Mouse (Mus musculus) liver, embryonic 11.5 days (tissue): ENCODE measurements around the gene Epb41. TPM values are rescaled to one million over a fixed set of nuclear protein-coding genes. Genes with fewer than 3 reads are reported as not detected.

Experiments used
- ATAC-seq: fragments of 200-750 bp; cut with Nextera tagmentation; replicated peaks from 2 replicates; pipeline ENCODE4 v1.8.0; 2017; ENCODE audit warnings: moderate number of reproducible peaks, mild to moderate bottlenecking, moderate TSS enrichment, moderate library complexity; ENCODE audit not compliant: low FRiP score
- DNase-seq: peaks from one replicate; pipeline ENCODE4 v3.0.0-alpha.2; 2017; ENCODE audit warnings: low spot score
- H3K27ac ChIP-seq: fragments of 300-500 bp; sonication (generic); 2 replicates; pipeline ENCODE4 v1.5.1; 2014; ENCODE audit warnings: mild to moderate bottlenecking, low read depth, low read length, control low read depth
- H3K27me3 ChIP-seq: fragments of 300-500 bp; sonication (generic); replicated peaks from 2 replicates; pipeline ENCODE4 v1.6.1; 2014; ENCODE audit warnings: low read length, mixed read lengths; ENCODE audit not compliant: control insufficient read depth, insufficient read depth
- H3K36me3 ChIP-seq: fragments of 300-500 bp; sonication (generic); 2 replicates; pipeline ENCODE4 v1.6.1; 2014; ENCODE audit warnings: mild to moderate bottlenecking, low read length, moderate library complexity, mixed read lengths; ENCODE audit not compliant: control insufficient read depth, insufficient read depth
- H3K4me1 ChIP-seq: fragments of 300-500 bp; sonication (generic); replicated peaks from 2 replicates; pipeline ENCODE4 v1.6.1; 2014; ENCODE audit warnings: low read length, mixed read lengths; ENCODE audit not compliant: control insufficient read depth, insufficient read depth
- H3K4me2 ChIP-seq: fragments of 300-500 bp; sonication (generic); 2 replicates; pipeline ENCODE4 v1.6.1; 2014; ENCODE audit warnings: mild to moderate bottlenecking, control low read depth, moderate library complexity
- H3K4me3 ChIP-seq: fragments of 300-500 bp; sonication (generic); 2 replicates; pipeline ENCODE4 v1.5.1; 2014; ENCODE audit warnings: low read depth, low read length, control low read depth
- H3K9ac ChIP-seq: fragments of 300-500 bp; sonication (generic); 2 replicates; pipeline ENCODE4 v1.6.1; 2014; ENCODE audit warnings: low read depth, low read length, control low read depth
- H3K9me3 ChIP-seq: fragments of 300-500 bp; sonication (generic); 2 replicates; pipeline ENCODE4 v1.6.1; 2016; ENCODE audit warnings: low read length, inconsistent platforms, mixed read lengths; ENCODE audit not compliant: control insufficient read depth
- WGBS: fragments of 180-500 bp; shearing (Covaris S2); extraction: QIAGEN DNeasy Blood & Tissue Kit; methylation state at CpG from one replicate; pipeline ENCODE4 v1.1.7; 2014; 5-methylcytosine and 5-hydroxymethylcytosine counted together
- polyA plus RNA-seq: library from polyadenylated mRNA; unstranded; fragments of >200 nt; fragmentation: Nextera tagmentation; extraction: Ambion mirVana; gene quantifications from 2 replicates; pipeline ENCODE4 v1.2.1, GENCODE M21; 2014

Gene Epb41
- polyA plus RNA-seq, 1 experiment from 2014 or later: 108 TPM

DNA sequence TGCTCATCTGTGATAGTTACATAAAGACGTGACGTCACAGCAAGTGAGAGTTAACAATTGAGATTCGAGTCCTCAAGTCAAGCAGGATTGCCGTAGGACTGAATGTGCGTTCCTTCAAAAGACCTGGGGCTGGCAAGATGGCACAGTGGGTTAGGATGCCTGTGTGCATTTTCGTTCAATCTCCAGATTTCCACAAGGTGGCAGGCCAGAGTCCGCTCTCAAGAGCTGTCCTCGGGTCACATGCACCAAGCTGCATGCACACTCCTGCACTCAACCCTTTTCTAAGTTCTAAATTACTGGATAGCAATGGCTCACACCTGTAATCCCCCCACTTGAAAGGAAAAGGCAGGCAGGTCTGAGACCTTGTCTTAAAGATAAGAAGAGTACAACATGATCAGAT is 170.6 kb downstream of the Epb41 start:
- no peaks in the 10 kb centered on the region for H3K27me3 ChIP-seq
- H3K9me3 ChIP-seq: no peaks in the 10 kb centered on the region
- peaks cover 29% of the 10 kb centered on the region for H3K36me3 ChIP-seq
- ATAC-seq (no peak), DNase-seq (no peak)
- H3K4me3 ChIP-seq: no peak overlapping the region
- H3K9ac ChIP-seq: no peak overlapping the region
- no peak overlapping the region for H3K27ac ChIP-seq
- WGBS: 65% methylated on average over 8 of the region's 8 CpGs
- H3K4me1 ChIP-seq: no peaks in the 10 kb centered on the region
- no peak overlapping the region for H3K4me2 ChIP-seq

DNA sequence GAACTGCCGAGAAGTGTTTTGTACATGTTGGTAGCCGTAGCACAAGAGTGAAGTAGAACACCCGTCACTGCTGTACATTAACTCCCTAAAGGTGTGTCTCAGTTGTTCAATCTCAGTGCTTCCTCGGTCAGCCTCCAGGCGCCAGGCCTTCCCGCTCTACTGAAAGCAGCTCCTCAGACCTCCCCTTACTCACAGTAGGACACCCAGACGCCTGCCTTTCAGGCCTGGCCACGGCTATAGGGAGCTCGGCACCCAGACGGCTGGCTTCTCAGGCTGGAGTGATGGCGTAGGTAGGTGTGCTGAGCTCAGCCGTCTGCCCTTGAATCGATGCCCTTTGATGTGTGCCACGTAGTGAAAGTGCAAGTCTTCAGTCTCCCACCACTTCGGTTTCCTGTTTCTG is 174.0 kb downstream of the Epb41 start:
- H3K4me1 ChIP-seq: no peaks in the 10 kb centered on the region
- H3K4me2 ChIP-seq: no peak overlapping the region
- no peak for ATAC-seq
- no peak for DNase-seq
- H3K9ac ChIP-seq: no peak overlapping the region
- no peak overlapping the region for H3K4me3 ChIP-seq
- peaks cover 48% of the 10 kb centered on the region for H3K36me3 ChIP-seq
- no peak overlapping the region for H3K27ac ChIP-seq
- no peaks in the 10 kb centered on the region for H3K27me3 ChIP-seq
- no peaks in the 10 kb centered on the region for H3K9me3 ChIP-seq
- 91% methylated on average over 15 of the region's 15 CpGs for WGBS

DNA sequence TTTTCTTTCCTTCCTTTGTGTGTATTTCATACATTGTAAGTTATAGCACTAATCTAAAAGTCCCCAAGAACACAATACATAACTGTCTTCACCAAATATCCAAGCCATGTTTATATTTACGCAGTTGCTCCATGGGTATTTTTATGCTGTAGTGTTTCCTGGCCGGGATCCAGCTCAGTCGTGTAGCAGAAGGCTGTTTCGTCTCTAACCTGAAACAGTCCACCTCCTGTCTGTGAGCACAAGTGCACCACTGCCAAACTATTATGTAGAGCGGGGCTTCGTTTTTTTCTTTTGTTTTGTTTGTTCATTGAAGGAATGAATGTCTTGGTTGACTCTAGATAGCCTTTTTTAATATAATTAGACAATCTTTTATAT is 176.0 kb downstream of the Epb41 start:
- Histone ChIP-seq H3K9me3 (no peaks in the 10 kb centered on the region), H3K9ac (no peak overlapping the region), H3K27ac (no peak overlapping the region), H3K27me3 (no peaks in the 10 kb centered on the region), H3K36me3 (peaks cover 55% of the 10 kb centered on the region), H3K4me3 (no peak overlapping the region), H3K4me2 (no peak overlapping the region), H3K4me1 (no peaks in the 10 kb centered on the region)
- DNase-seq (no peak), ATAC-seq (no peak)
- 93% methylated on average over 6 of the region's 6 CpGs for WGBS

DNA sequence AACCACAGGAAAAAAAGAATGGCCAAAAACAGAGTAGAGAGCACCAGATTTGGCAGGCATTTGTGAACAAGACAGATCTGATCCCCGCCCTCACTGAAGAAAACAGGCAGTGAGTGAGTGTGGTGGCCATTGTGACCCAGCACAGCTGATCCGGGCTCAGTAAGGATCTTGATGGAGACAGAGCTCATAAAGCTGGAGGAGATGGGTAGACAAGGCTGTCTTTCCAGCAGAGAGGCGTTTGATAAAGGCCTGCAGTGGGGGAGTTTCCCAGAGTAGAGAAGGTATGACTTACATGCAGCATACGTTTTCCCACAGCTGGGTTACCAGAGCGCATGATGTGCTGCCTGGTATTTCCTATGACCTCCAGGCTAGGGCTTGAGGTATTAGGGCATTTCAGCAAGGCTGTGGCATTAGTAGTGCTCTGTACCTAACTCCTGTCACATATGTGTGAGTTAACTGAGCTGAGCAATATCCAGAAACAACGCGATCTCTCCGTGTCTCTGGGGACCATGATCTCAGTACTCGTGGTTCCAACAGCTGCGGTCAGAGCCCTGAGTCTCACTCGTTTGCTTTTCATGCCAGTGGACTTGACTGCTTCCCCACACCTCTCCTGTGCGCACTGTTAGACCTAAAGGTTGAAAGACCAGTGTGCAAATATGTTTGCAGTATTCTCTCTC is 176.5 kb downstream of the Epb41 start:
- H3K27me3 ChIP-seq: no peaks in the 10 kb centered on the region
- H3K27ac ChIP-seq: no peak overlapping the region
- peaks cover 58% of the 10 kb centered on the region for H3K36me3 ChIP-seq
- ATAC-seq (no peak), DNase-seq (no peak)
- H3K9ac ChIP-seq: no peak overlapping the region
- H3K4me1 ChIP-seq: no peaks in the 10 kb centered on the region
- no peak overlapping the region for H3K4me2 ChIP-seq
- whole genome bisulfite sequencing: 91% methylated on average over 12 of the region's 12 CpGs
- no peak overlapping the region for H3K4me3 ChIP-seq
- H3K9me3 ChIP-seq: no peaks in the 10 kb centered on the region

DNA sequence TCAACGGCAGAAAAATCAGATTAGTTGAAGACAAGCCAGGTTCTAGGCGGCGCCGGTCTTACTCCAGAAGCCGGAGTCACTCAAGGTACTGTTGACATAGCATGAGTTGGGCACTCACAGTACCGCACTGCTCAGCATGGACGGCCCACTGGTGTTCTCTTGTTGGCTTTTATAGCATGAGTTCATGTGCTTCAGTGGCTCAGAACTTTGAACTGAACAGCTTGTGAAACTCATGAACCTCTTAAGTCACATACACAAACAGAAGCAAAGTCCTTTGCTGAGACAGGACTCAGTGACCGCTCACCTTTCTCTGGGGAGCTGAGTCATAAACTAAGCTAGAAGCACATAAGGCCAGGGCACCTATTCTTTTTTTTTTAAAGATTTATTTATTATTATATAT is 177.3 kb downstream of the Epb41 start:
- H3K4me1 ChIP-seq: no peaks in the 10 kb centered on the region
- H3K9ac ChIP-seq: no peak overlapping the region
- H3K4me3 ChIP-seq: no peak overlapping the region
- H3K36me3 ChIP-seq: peaks cover 67% of the 10 kb centered on the region
- no peak overlapping the region for H3K27ac ChIP-seq
- H3K27me3 ChIP-seq: no peaks in the 10 kb centered on the region
- ATAC-seq (no peak), DNase-seq (no peak)
- no peak overlapping the region for H3K4me2 ChIP-seq
- H3K9me3 ChIP-seq: no peaks in the 10 kb centered on the region
- WGBS: 96% methylated on average over 8 of the region's 8 CpGs

DNA sequence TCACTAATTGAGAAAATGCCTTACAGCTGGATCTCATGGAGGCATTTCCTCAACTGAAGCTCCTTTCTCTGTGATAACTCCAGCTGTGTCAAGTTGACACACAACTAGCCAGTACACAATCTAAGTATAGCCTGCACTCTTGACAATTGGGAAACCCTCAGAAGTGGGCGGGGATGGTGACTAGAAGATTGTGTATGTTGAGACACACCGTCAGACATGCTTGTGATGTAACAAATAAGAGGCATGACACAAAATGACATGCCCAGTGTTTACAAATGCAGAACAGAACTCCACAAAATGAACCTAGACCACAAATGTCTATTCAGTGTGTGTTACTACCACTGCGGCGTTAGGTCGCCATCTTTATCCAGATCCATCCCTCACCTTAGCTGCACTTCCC is 178.0 kb downstream of the Epb41 start:
- ATAC-seq (no peak), DNase-seq (no peak)
- H3K27ac ChIP-seq: no peak overlapping the region

DNA sequence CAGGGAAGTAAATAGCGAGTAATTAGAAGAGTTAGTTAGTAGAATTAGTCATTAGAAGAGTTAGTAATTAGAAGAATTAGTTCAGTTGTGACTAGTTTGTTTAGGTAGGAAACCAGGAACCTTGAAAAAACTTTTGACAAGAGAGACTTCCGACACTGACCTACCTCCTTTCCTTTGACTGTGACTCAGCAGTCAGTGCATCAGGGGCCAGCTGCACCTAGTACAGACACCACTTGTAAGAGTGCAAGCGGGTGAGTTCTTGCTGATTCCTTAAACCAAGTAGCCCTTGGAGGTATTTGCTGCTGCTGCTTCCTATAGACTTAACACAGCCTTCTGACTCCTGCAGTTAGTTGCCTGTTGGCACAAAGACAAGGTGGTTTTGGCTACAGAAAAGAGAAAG is 184.4 kb downstream of the Epb41 start:
- ATAC-seq (no peak), DNase-seq (no peak)
- H3K9ac ChIP-seq: no peak overlapping the region
- H3K27me3 ChIP-seq: no peaks in the 10 kb centered on the region
- WGBS: 75% methylated on average over 3 of the region's 3 CpGs
- no peak overlapping the region for H3K27ac ChIP-seq
- H3K36me3 ChIP-seq: peaks cover 39% of the 10 kb centered on the region
- no peak overlapping the region for H3K4me2 ChIP-seq
- no peaks in the 10 kb centered on the region for H3K9me3 ChIP-seq
- H3K4me3 ChIP-seq: no peak overlapping the region
- peaks cover 17% of the 10 kb centered on the region for H3K4me1 ChIP-seq

More for the DNA sequence above, 178.0 kb downstream of the Epb41 start:
- Histone ChIP-seq H3K4me3 (no peak overlapping the region), H3K27me3 (no peaks in the 10 kb centered on the region), H3K36me3 (peaks cover 70% of the 10 kb centered on the region), H3K9me3 (no peaks in the 10 kb centered on the region), H3K4me1 (no peaks in the 10 kb centered on the region), H3K9ac (no peak overlapping the region), H3K4me2 (no peak overlapping the region)
- WGBS: 97% methylated on average over 5 of the region's 5 CpGs

DNA sequence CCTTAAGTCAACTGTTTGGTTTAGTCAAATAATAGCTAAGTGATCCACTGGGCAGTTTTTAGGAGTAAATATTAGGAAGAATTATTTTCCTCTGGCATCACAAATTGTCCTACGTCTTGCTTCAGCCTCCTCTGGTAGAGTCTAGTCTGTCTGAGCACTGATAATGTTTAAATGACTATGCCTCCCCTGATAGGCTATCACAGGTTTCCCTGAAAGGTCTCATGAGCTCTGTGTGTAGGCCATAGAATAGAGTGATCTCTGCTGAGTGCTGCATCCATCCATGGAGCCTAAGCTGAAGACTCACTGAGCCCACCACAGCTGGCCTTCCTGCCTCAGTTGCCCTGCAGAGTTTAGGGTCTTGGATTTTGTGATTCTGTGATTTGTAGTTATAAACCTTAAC is 186.6 kb downstream of the Epb41 start:
- Histone ChIP-seq H3K4me2 (no peak overlapping the region), H3K4me3 (no peak overlapping the region), H3K4me1 (peaks cover 23% of the 10 kb centered on the region), H3K9me3 (no peaks in the 10 kb centered on the region), H3K27ac (no peak overlapping the region), H3K36me3 (peaks cover 32% of the 10 kb centered on the region), H3K9ac (no peak overlapping the region), H3K27me3 (no peaks in the 10 kb centered on the region)
- WGBS: 27% methylated on average over 1 of the region's 1 CpGs
- DNase-seq: no peak
- peak; percentile 89 for ATAC-seq

DNA sequence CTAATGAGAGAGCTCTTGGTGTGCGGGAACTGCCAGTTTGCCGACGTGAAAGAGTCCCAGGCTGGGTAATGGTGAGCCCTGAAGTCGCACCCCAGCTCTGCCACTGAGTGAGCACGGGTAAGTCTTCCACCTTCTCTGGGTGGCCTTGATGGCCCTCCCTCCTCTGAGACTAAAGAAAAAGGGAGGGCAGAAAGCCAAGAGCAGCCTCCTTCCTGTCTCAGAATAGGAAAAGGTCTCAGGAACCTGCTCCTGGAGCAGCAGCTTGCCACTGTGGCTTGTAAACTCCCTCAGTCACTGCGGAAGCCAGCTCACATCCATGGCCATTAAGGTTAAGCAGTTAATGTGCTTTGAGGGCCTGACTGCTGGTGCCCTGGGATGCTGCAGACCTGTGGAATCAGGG is 189.7 kb downstream of the Epb41 start:
- H3K27me3 ChIP-seq: no peaks in the 10 kb centered on the region
- no peak overlapping the region for H3K4me2 ChIP-seq
- no peak overlapping the region for H3K9ac ChIP-seq
- no peaks in the 10 kb centered on the region for H3K9me3 ChIP-seq
- no peak for DNase-seq
- H3K27ac ChIP-seq: no peak overlapping the region
- H3K36me3 ChIP-seq: peaks cover 14% of the 10 kb centered on the region
- no peak for ATAC-seq
- peaks cover 34% of the 10 kb centered on the region for H3K4me1 ChIP-seq
- H3K4me3 ChIP-seq: no peak overlapping the region
- WGBS: 84% methylated on average over 6 of the region's 6 CpGs
